Mouse (Mus musculus) granulocyte monocyte progenitor cell, adult 5-6 weeks (primary cell): Measurements from ENCODE around the gene Sestd1. TPM values are rescaled to one million over a fixed set of nuclear protein-coding genes. Genes with fewer than 3 reads are reported as not detected.

Source experiments
- ATAC-seq: replicated peaks from 2 replicates; pipeline ENCODE4 v1.8.0; 2016; ENCODE audit warnings: mild to moderate bottlenecking, moderate TSS enrichment, inconsistent platforms; ENCODE audit not compliant: poor library complexity, severe bottlenecking
- total RNA-seq, 2 experiments: library from RNA; stranded (forward) in 1 of 2; stranded (reverse) in 1 of 2; fragments of 200-712, 200-1000 nt in 1 of 2; fragments of >200 nt in 1 of 2; fragmentation: Nextera tagmentation in 1 of 2; gene quantifications; 2 replicates each; pipeline ENCODE4 v1.2.3; 2014 to 2017

The Sestd1 gene
- total RNA-seq, 2 experiments from 2014 or later: 6.6 to 13.4 TPM

- ATAC-seq: no peak
Observed at GRCm38 (mm10) chr2:77182271-77182995, 98.0 kb downstream of the Sestd1 start.

- ATAC-seq: no peak
Observed at GRCm38 (mm10) chr2:77177472-77177871, 102.9 kb downstream of the Sestd1 start.

GRCm38 (mm10) chr2:77176413-77176812 lies 104.0 kb downstream of the Sestd1 start:
- ATAC-seq: peak; percentile 67

- ATAC-seq: no peak
Observed at GRCm38 (mm10) chr2:77175411-77175810, 105.0 kb downstream of the Sestd1 start.

GRCm38 (mm10) chr2:77174313-77174712 lies 106.1 kb downstream of the Sestd1 start:
- no peak for ATAC-seq

- no peak for ATAC-seq
Observed at GRCm38 (mm10) chr2:77173821-77174220, 106.6 kb downstream of the Sestd1 start.

- no peak for ATAC-seq
Observed at GRCm38 (mm10) chr2:77173366-77173765, 107.0 kb downstream of the Sestd1 start.

GRCm38 (mm10) chr2:77172241-77172671 lies 108.1 kb downstream of the Sestd1 start:
- ATAC-seq: no peak

GRCm38 (mm10) chr2:77171444-77172240 lies 108.8 kb downstream of the Sestd1 start:
- no peak for ATAC-seq

- peak; percentile 85; the same call in 1 of the 2 replicates for ATAC-seq
Observed at GRCm38 (mm10) chr2:77170633-77171105, 109.7 kb downstream of the Sestd1 start, which contains the start of gene Ccdc141. Gene Ccdc141, minus strand, starts transcription at chr2:77170636.

- ATAC-seq: peak; percentile 63
Observed at GRCm38 (mm10) chr2:77169916-77170632, 110.3 kb downstream of the Sestd1 start.

- no peak for ATAC-seq
Observed at GRCm38 (mm10) chr2:77169218-77169617, 111.2 kb downstream of the Sestd1 start.

- ATAC-seq: no peak
Observed at GRCm38 (mm10) chr2:77168781-77169180, 111.6 kb downstream of the Sestd1 start.

GRCm38 (mm10) chr2:77168081-77168685 lies 112.2 kb downstream of the Sestd1 start:
- no peak for ATAC-seq

GRCm38 (mm10) chr2:77166366-77166765 lies 114.0 kb downstream of the Sestd1 start:
- ATAC-seq: no peak

- ATAC-seq: no peak
Observed at GRCm38 (mm10) chr2:77164662-77165061, 115.7 kb downstream of the Sestd1 start.

GRCm38 (mm10) chr2:77163381-77163780 lies 117.0 kb downstream of the Sestd1 start:
- ATAC-seq: no peak

GRCm38 (mm10) chr2:77162135-77162534 lies 118.3 kb downstream of the Sestd1 start:
- ATAC-seq: no peak

- no peak for ATAC-seq
Observed at GRCm38 (mm10) chr2:77157546-77157945, 122.8 kb downstream of the Sestd1 start.

GRCm38 (mm10) chr2:77154080-77154479 lies 126.3 kb downstream of the Sestd1 start:
- ATAC-seq: no peak
